In the genomic region with DNA sequence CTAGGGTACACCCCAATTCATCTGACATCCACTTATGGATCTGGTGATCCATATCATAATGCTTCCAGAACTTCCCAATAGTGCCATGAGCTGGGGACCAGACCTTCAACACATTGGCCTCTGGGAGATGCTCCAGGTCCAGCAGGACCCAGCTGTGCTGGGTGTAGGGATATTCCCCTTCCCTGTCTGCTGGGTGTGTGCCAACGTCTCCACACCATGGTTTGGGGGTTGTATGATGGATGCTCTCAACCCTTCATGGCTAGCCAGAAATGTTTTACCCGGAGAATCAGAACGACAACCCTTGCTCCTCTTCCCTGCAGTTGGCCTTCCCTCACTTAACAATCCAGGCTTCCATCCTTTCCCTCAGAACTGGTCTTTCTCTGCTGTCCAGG, we compare ENCODE assay signal across 13 mouse cellular contexts. TPM values are rescaled to one million over a fixed set of nuclear protein-coding genes. Genes with fewer than 3 reads are reported as not detected.
DNase-seq lines count a peak whose midpoint lies in the region; ATAC-seq and TF ChIP-seq lines count a peak whose summit lies in the region.
"Had no signal": no experiment of that assay in that cellular context is flagged by ENCODE, and none has a peak within 500 bp of the region (broad histone marks: within the 10 kb centered on the region; RNA-seq: fewer than 3 reads in every experiment).

No protein-coding gene starts in this region.

- ATAC-seq in kidney, embryonic 15.5 days (replicated peaks; ENCODE audit: low FRiP score): no peak
- ATAC-seq in kidney, embryonic 14.5 days (ENCODE audit: low FRiP score, low TSS enrichment): no peak
- no peak for ATAC-seq in megakaryocyte, adult 5-6 weeks (ENCODE audit: poor library complexity, severe bottlenecking)

- 83% methylated on average over 3 of the region's 3 CpGs for WGBS in kidney, embryonic 15.5 days
- 89% methylated on average over 3 of the region's 3 CpGs for WGBS in kidney, embryonic 14.5 days

- no peaks in the 10 kb centered on the region for H3K36me3 ChIP-seq in kidney, embryonic 15.5 days
- H3K36me3 ChIP-seq in kidney, embryonic 14.5 days (ENCODE audit: control insufficient read depth, insufficient read depth, low read length): no peaks in the 10 kb centered on the region
- H3K36me3 ChIP-seq in testis, adult 2 months (ENCODE audit: control insufficient read depth, insufficient read depth, low read length): no peaks in the 10 kb centered on the region
- H3K36me3 ChIP-seq: embryonic facial prominence, embryonic 12.5 days; hindbrain, embryonic 15.5 days; neural tube, embryonic 12.5 days had no signal

- peaks cover 13% of the 10 kb centered on the region; the same call in 1 of the 2 replicates for H3K4me1 ChIP-seq in kidney, embryonic 15.5 days
- peaks cover 7% of the 10 kb centered on the region; the same call in 1 of the 2 replicates for H3K4me1 ChIP-seq in kidney, embryonic 14.5 days (ENCODE audit: control insufficient read depth, insufficient read depth, low read length)
- H3K4me1 ChIP-seq in testis, adult 2 months (ENCODE audit: control insufficient read depth, insufficient read depth, low read length): peaks cover 2% of the 10 kb centered on the region; the same call in 1 of the 2 replicates
- H3K4me1 ChIP-seq: embryonic facial prominence, embryonic 12.5 days; hindbrain, embryonic 15.5 days; neural tube, embryonic 12.5 days had no signal

- H3K4me2 ChIP-seq in kidney, embryonic 15.5 days: no peak overlapping the region
- no peak overlapping the region for H3K4me2 ChIP-seq in kidney, embryonic 14.5 days (replicated peaks; ENCODE audit: low read depth, low read length)
- H3K4me2 ChIP-seq: embryonic facial prominence, embryonic 12.5 days; hindbrain, embryonic 15.5 days; neural tube, embryonic 12.5 days had no signal

- peak; percentile 32 for DNase-seq in adrenal gland, postnatal 14 days
- no peak for DNase-seq in adrenal gland, postnatal 25 days
- no peak for DNase-seq in testis, postnatal 14 days (ENCODE audit: low spot score)
- DNase-seq in urinary bladder, adult 2 months (ENCODE audit: low spot score): no peak
- DNase-seq: cerebellum, adult 8-10 months; right cerebral cortex, postnatal 14 days had no signal

- TF ChIP-seq POLR2A in testis, adult 2 months (IDR thresholded peaks at IDR 0.05; ENCODE audit: control insufficient read depth, low read depth, low read length): no peak

- no peak overlapping the region for H3K4me3 ChIP-seq in kidney, embryonic 15.5 days (replicated peaks)
- H3K4me3 ChIP-seq in kidney, embryonic 14.5 days (ENCODE audit: low read length): no peak overlapping the region
- no peak overlapping the region for H3K4me3 ChIP-seq in testis, adult 2 months (ENCODE audit: control insufficient read depth, low read depth, low read length)
- H3K4me3 ChIP-seq: embryonic facial prominence, embryonic 12.5 days; hindbrain, embryonic 15.5 days; neural tube, embryonic 12.5 days had no signal

- 0 out of 2 replicates have a peak overlapping the region, but pooled peaks have one; percentile 5 for H3K27ac ChIP-seq in kidney, embryonic 15.5 days
- H3K27ac ChIP-seq in kidney, embryonic 14.5 days (ENCODE audit: low read depth, low read length): no peak overlapping the region
- peak overlapping the region; percentile 61; the same call in 1 of the 2 replicates for H3K27ac ChIP-seq in testis, adult 2 months (ENCODE audit: control insufficient read depth, insufficient read depth, low read depth, low read length)
- H3K27ac ChIP-seq: embryonic facial prominence, embryonic 12.5 days; hindbrain, embryonic 15.5 days; neural tube, embryonic 12.5 days had no signal

- no peak overlapping the region for H3K9ac ChIP-seq in kidney, embryonic 15.5 days
- H3K9ac ChIP-seq in kidney, embryonic 14.5 days (ENCODE audit: low read depth, low read length): no peak overlapping the region
- H3K9ac ChIP-seq: embryonic facial prominence, embryonic 12.5 days; hindbrain, embryonic 15.5 days; neural tube, embryonic 12.5 days had no signal

- no peaks in the 10 kb centered on the region for H3K9me3 ChIP-seq in kidney, embryonic 15.5 days (replicated peaks)
- no peaks in the 10 kb centered on the region for H3K9me3 ChIP-seq in kidney, embryonic 14.5 days (ENCODE audit: control insufficient read depth, low read length)
- H3K9me3 ChIP-seq: embryonic facial prominence, embryonic 12.5 days; hindbrain, embryonic 15.5 days; neural tube, embryonic 12.5 days had no signal

- no peak for TF ChIP-seq CTCF in testis, adult 2 months (IDR thresholded peaks at IDR 0.05; ENCODE audit: control insufficient read depth, insufficient read depth, insufficient replicate concordance, low read depth, low read length)

- no peaks in the 10 kb centered on the region for H3K27me3 ChIP-seq in kidney, embryonic 15.5 days
- no peaks in the 10 kb centered on the region for H3K27me3 ChIP-seq in kidney, embryonic 14.5 days (ENCODE audit: control insufficient read depth, insufficient read depth, low read length)
- no peaks in the 10 kb centered on the region for H3K27me3 ChIP-seq in testis, adult 2 months (ENCODE audit: control insufficient read depth, insufficient read depth, low read length)
- H3K27me3 ChIP-seq: embryonic facial prominence, embryonic 12.5 days; hindbrain, embryonic 15.5 days; neural tube, embryonic 12.5 days had no signal

RNA-seq across cellular contexts. Expression of a gene that starts 58.5 kb away (rescaled TPM):
- 11.8 and 39.6 TPM in 2 replicates for total RNA-seq in adrenal gland, postnatal 14 days (2021)
- 1.9 and 2.0 TPM in 2 replicates for total RNA-seq in adrenal gland, postnatal 25 days (2021)
- 3.5 and 3.8 TPM in 2 replicates for polyA plus RNA-seq in kidney, embryonic 15.5 days (2015; fragmentation: Nextera tagmentation; extraction: Ambion mirVana)
- 1.6 and 3.0 TPM in 2 replicates for polyA plus RNA-seq in kidney, embryonic 14.5 days (2014; fragmentation: Nextera tagmentation; extraction: Ambion mirVana)
- polyA plus RNA-seq in testis, adult 2 months (2012; rRNA removed): 0.63 and 1.2 TPM in 2 replicates
- total RNA-seq in megakaryocyte, adult 5-6 weeks (2015): 468 and 475 TPM in 2 replicates
- 389 and 431 TPM in 2 replicates for total RNA-seq in megakaryocyte, adult 5-6 weeks (2017)
- 28.5 and 37.0 TPM in 2 replicates for polyA plus RNA-seq in urinary bladder, adult 2 months (2012; rRNA removed)
